Comparison of ENCODE assay signal across 23 mouse cellular contexts in the genomic region with DNA sequence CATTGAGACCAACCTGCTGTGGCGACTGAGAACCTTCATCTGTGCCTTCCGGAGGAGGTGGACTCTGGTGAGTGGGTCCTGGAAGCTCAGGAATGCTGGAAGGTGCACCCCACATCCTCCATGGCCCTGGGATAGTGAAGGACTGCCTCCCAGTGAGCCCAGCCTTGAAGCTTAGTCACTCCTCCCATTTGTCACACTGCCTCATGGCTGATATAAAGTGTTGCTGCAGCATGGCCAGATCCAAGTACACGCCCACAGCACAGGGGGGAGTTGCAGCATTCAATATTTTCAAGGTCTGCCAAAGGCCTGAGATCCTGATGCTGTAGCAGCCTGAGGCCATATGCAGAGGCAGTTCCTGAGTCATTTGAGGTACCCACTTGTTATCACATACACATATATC. TPM values are rescaled to one million over a fixed set of nuclear protein-coding genes. Genes with fewer than 3 reads are reported as not detected.
A peak's percentile ranks its signal among the peaks of the same experiment; 100 is the strongest.
DNase-seq lines count a peak whose midpoint lies in the region; ATAC-seq and TF ChIP-seq lines count a peak whose summit lies in the region.
"Had no signal": no experiment of that assay in that cellular context is flagged by ENCODE, and none has a peak within 500 bp of the region (broad histone marks: within the 10 kb centered on the region; RNA-seq: fewer than 3 reads in every experiment).

No protein-coding gene starts in this region.

- no peaks in the 10 kb centered on the region for H3K4me1 ChIP-seq in liver, adult 2 months (ENCODE audit: control insufficient read depth, insufficient read depth, low read length)
- H3K4me1 ChIP-seq: embryonic facial prominence, embryonic 10.5 days; forebrain, embryonic 15.5 days; heart, embryonic 15.5 days; limb, embryonic 13.5 days; neural tube, embryonic 12.5 days had no signal

- H3K4me3 ChIP-seq in liver, adult 2 months (ENCODE audit: insufficient read depth, low read depth, low read length) = no peak overlapping the region
- H3K4me3 ChIP-seq in myocyte = no peak overlapping the region
- H3K4me3 ChIP-seq: embryonic facial prominence, embryonic 10.5 days; erythroblast, embryonic 14.5 days; forebrain, embryonic 15.5 days; heart, embryonic 15.5 days; limb, embryonic 13.5 days; neural tube, embryonic 12.5 days had no signal

- no peaks in the 10 kb centered on the region for H3K27me3 ChIP-seq in liver, adult 2 months (ENCODE audit: control insufficient read depth, insufficient read depth, low read length)
- peaks cover 19% of the 10 kb centered on the region for H3K27me3 ChIP-seq in myocyte (ENCODE audit: control insufficient read depth, insufficient read depth, insufficient read length)
- H3K27me3 ChIP-seq: forebrain, embryonic 15.5 days; heart, embryonic 15.5 days; limb, embryonic 13.5 days; neural tube, embryonic 12.5 days had no signal

- no peak overlapping the region for H3ac ChIP-seq in myocyte (ENCODE audit: control insufficient read depth, insufficient read length)

- H3K9ac ChIP-seq in liver, adult 2 months (ENCODE audit: low read depth, low read length) = no peak overlapping the region
- H3K9ac ChIP-seq: forebrain, embryonic 15.5 days; heart, embryonic 15.5 days; limb, embryonic 13.5 days; neural tube, embryonic 12.5 days had no signal

- WGBS in liver, adult 2 months = 85% methylated on average over 3 of the region's 3 CpGs

- DNase-seq in frontal cortex, postnatal 36 days (ENCODE audit: low spot score in 2 of 2) = no peak
- peak; percentile 18 for DNase-seq in liver, adult 2 months (ENCODE audit: extremely low read depth, low read depth, low spot score)
- DNase-seq in liver = no peak
- DNase-seq in adrenal gland, adult 18-20 months (ENCODE audit: low spot score in 2 of 2) = peak; percentile 54 to 65
- DNase-seq in gastrocnemius, adult 8-10 months (ENCODE audit: low spot score in 2 of 2) = no peak
- DNase-seq in urinary bladder, postnatal 14 days (ENCODE audit: low spot score) = no peak
- DNase-seq: cerebellum, adult 11-12 months; cerebellum, postnatal 25 days; heart, adult 11 months; spleen, adult 18-20 months had no signal

- H3K36me3 ChIP-seq in liver, adult 2 months (ENCODE audit: control insufficient read depth, insufficient read depth, low read length) = peaks cover 31% of the 10 kb centered on the region
- H3K36me3 ChIP-seq in myocyte (ENCODE audit: control insufficient read depth, insufficient read depth) = no peaks in the 10 kb centered on the region

- peak; percentile 55; the same call in 1 of the 2 replicates for ATAC-seq in frontal cortex, adult (ENCODE audit: low TSS enrichment)
- ATAC-seq: forebrain, embryonic 15.5 days had no signal

- no peak for TF ChIP-seq POLR2A in liver, adult 2 months (IDR thresholded peaks at IDR 0.05; ENCODE audit: extremely low read depth, insufficient read depth, low read length)
- TF ChIP-seq POLR2A in myocyte (IDR thresholded peaks at IDR 0.05; ENCODE audit: insufficient read length, low read depth) = no peak

- H3K79me2 ChIP-seq in liver, adult 2 months (ENCODE audit: control insufficient read depth, insufficient read depth, low read length) = no peaks in the 10 kb centered on the region
- no peaks in the 10 kb centered on the region for H3K79me2 ChIP-seq in myocyte (ENCODE audit: control insufficient read depth, insufficient read depth)

- no peak overlapping the region for H3K27ac ChIP-seq in liver, adult 2 months (replicated peaks; ENCODE audit: insufficient read depth, low read depth, low read length)
- H3K27ac ChIP-seq: embryonic facial prominence, embryonic 10.5 days; forebrain, embryonic 15.5 days; heart, embryonic 15.5 days; limb, embryonic 13.5 days; neural tube, embryonic 12.5 days had no signal

- H3K4me2 ChIP-seq in myocyte (ENCODE audit: low read depth) = no peak overlapping the region
- H3K4me2 ChIP-seq: forebrain, embryonic 15.5 days; heart, embryonic 15.5 days; limb, embryonic 13.5 days; neural tube, embryonic 12.5 days had no signal

- TF ChIP-seq CTCF in liver, adult 2 months (IDR thresholded peaks at IDR 0.05; ENCODE audit: low read depth, low read length) = no peak

TF ChIP-seq in myocyte, 11 proteins besides CTCF, POLR2A, EP300 and RAD21:
- TF ChIP-seq POLR2AphosphoS2 (IDR thresholded peaks at IDR 0.05; ENCODE audit: insufficient read length, low read depth) (peak; percentile 20), REST (IDR thresholded peaks at IDR 0.05; ENCODE audit: insufficient read depth, insufficient read length) (no peak), TCF3 (IDR thresholded peaks at IDR 0.05; ENCODE audit: insufficient read length, low read depth) (no peak)
TF ChIP-seq in myocyte: peak in this region for 1.

RNA-seq across cellular contexts. Expression of gene Rnps1, which starts 12.0 kb away (rescaled TPM):
- 17.3 and 20.7 TPM in 2 replicates for total RNA-seq in liver, adult 2 months (2014; rRNA removed)
- 32.7 and 37.6 TPM in 2 replicates for polyA plus RNA-seq in liver, adult 2 months (2012; rRNA removed)
- total RNA-seq in adrenal gland, adult 18-20 months (2021) = 10 to 100 TPM; 61.1 to 82.0 TPM
- 53.7 TPM for polyA plus RNA-seq in myocyte (2012; fragmentation: generic; extraction: Trizol)
- 10 to 100 TPM; 51.0 to 54.1 (median 52.4) TPM for total RNA-seq in gastrocnemius, adult 8-10 months (2022)

RNA-seq across cellular contexts. Expression of gene Eci1, which starts 24.1 kb away (rescaled TPM):
- 176 and 218 TPM in 2 replicates for total RNA-seq in liver, adult 2 months (2014; rRNA removed)
- polyA plus RNA-seq in liver, adult 2 months (2012; rRNA removed) = 249 and 286 TPM in 2 replicates
- 100 to 1,000 TPM; 249 to 330 TPM for total RNA-seq in adrenal gland, adult 18-20 months (2021)
- 52.6 TPM for polyA plus RNA-seq in myocyte (2012; fragmentation: generic; extraction: Trizol)
- 100 to 1,000 TPM; 133 to 159 (median 146) TPM for total RNA-seq in gastrocnemius, adult 8-10 months (2022)

RNA-seq across cellular contexts. Expression of gene Dnase1l2, which starts 40.5 kb away (rescaled TPM):
- 0.74 and 1.2 TPM in 2 replicates for total RNA-seq in liver, adult 2 months (2014; rRNA removed)
- 1.7 and 2.4 TPM in 2 replicates for polyA plus RNA-seq in liver, adult 2 months (2012; rRNA removed)
- 1 to 10 TPM; 2.8 to 4.0 TPM for total RNA-seq in adrenal gland, adult 18-20 months (2021)
- 1.0 TPM for polyA plus RNA-seq in myocyte (2012; fragmentation: generic; extraction: Trizol)
- total RNA-seq in gastrocnemius, adult 8-10 months (2022) = 1 to 10 TPM in 1 of 4 experiments, under 1 TPM in 3; 0.15 to 1.0 (median 0.79) TPM

RNA-seq across cellular contexts. Expression of gene Abca3, which starts 50.6 kb away (rescaled TPM):
- 36.0 and 46.1 TPM in 2 replicates for total RNA-seq in liver, adult 2 months (2014; rRNA removed)
- 70.0 and 76.6 TPM in 2 replicates for polyA plus RNA-seq in liver, adult 2 months (2012; rRNA removed)
- total RNA-seq in adrenal gland, adult 18-20 months (2021) = 10 to 100 TPM; 23.2 to 27.7 TPM
- polyA plus RNA-seq in myocyte (2012; fragmentation: generic; extraction: Trizol) = 1.4 TPM
- 1 to 10 TPM; 5.7 to 6.7 (median 6.4) TPM for total RNA-seq in gastrocnemius, adult 8-10 months (2022)

RNA-seq across cellular contexts. Expression of gene Abca17, which starts 51.5 kb away (rescaled TPM):
- not detected in 2 replicates for total RNA-seq in liver, adult 2 months (2014; rRNA removed)
- 0.02 TPM in 1 of 2 replicates, not detected in the other for polyA plus RNA-seq in liver, adult 2 months (2012; rRNA removed)
- under 1 TPM in 1 of 2 experiments, not detected in 1; 0.10 TPM for total RNA-seq in adrenal gland, adult 18-20 months (2021)
- polyA plus RNA-seq in myocyte (2012; fragmentation: generic; extraction: Trizol) = not detected
- total RNA-seq in gastrocnemius, adult 8-10 months (2022) = not detected
- total RNA-seq: gastrocnemius, adult 18-20 months; megakaryocyte-erythroid progenitor cell, adult 5-6 weeks had no signal
- polyA plus RNA-seq: embryonic facial prominence, embryonic 10.5 days; erythroblast, embryonic 14.5 days; forebrain, embryonic 15.5 days; heart, embryonic 15.5 days; hindbrain, embryonic 11.5 days; limb, embryonic 13.5 days; liver, embryonic 16.5 days; stomach, embryonic 16.5 days had no signal

Comparison
In these comparisons a context has a peak if more than half of its experiments do, and no peak if none do; other contexts are left out.
1. DNase-seq: peak in liver, adult 2 months (single experiment) and adrenal gland, adult 18-20 months (2 of 2); none in frontal cortex, postnatal 36 days (0 of 2), liver (single experiment), gastrocnemius, adult 8-10 months (0 of 2) and urinary bladder, postnatal 14 days (single experiment).